Mouse (Mus musculus): ENCODE data around the gene Plppr2. TPM values are rescaled to one million over a fixed set of nuclear protein-coding genes. Genes with fewer than 3 reads are reported as not detected.

Gene Plppr2
- polyA plus RNA-seq, 1 experiment from 2014 or later: 2.3 TPM

DNA sequence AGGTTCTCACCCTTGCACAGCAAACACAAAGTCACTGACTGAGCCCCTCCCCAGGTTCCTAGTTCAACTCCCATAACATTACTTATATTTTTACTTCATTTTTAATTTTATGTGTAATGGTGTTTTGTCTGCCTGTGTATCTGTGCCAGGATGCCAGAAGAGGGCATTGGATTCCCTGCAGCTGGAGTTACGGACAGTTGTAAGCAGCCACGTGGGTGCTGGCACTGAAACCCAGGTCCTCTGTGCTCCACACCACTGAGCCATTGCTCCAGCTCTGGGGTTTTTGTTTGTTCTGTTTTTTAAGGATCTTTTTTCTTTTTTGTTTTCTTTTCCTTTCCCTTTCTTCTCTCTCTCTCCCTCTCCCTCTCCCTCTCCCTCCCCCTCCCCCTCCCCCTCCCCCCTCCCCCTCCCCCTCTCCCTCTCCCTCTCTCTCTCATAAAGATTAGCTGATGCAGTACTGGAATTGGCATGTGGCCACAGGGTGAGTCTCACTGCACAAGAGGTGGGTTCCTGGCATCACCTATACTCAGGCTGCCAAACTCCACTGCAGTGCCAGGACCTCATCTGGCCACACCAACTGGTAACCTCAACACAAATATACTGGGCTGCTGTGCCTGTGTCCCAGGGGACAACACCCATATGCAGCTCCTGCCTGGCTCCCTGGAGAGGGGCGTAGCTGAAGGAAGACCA is 59.5 kb downstream of the Plppr2 start:
- peaks cover 92% of the 10 kb centered on the region for H3K27me3 ChIP-seq (replicated peaks)
- ATAC-seq: no peak
- 67% methylated on average over 3 of the region's 3 CpGs for WGBS (ENCODE audit: insufficient replicate concordance)

More for the DNA sequence above, 59.5 kb downstream of the Plppr2 start:
- no peaks in the 10 kb centered on the region for H3K36me3 ChIP-seq
- no peak overlapping the region for H3K4me2 ChIP-seq
- no peak overlapping the region for H3K9ac ChIP-seq
- no peak overlapping the region for H3K27ac ChIP-seq
- peaks cover 6% of the 10 kb centered on the region; the same call in 1 of the 2 replicates for H3K9me3 ChIP-seq (replicated peaks)
- no peak overlapping the region for H3K4me3 ChIP-seq
- H3K4me1 ChIP-seq: 0 out of 2 replicates have a peak, but pooled peaks cover 1% of the 10 kb centered on the region

Other genes starting within 250 kb of the Plppr2 start
- gene Ldlr, start 213.6 kb upstream of the Plppr2 start, polyA plus RNA-seq (2016; fragmentation: Nextera tagmentation; extraction: Ambion mirVana): 31.1 and 32.9 TPM in 2 replicates
- 112 and 114 TPM in 2 replicates for gene Spc24, start 176.7 kb upstream of the Plppr2 start, polyA plus RNA-seq (2016; fragmentation: Nextera tagmentation; extraction: Ambion mirVana)
- gene Kank2, start 138.3 kb upstream of the Plppr2 start, polyA plus RNA-seq (2016; fragmentation: Nextera tagmentation; extraction: Ambion mirVana): 5.0 and 5.5 TPM in 2 replicates
- gene Angptl8, start 101.5 kb upstream of the Plppr2 start, polyA plus RNA-seq (2016; fragmentation: Nextera tagmentation; extraction: Ambion mirVana): 13.4 and 14.1 TPM in 2 replicates
- gene Dock6, start 84.4 kb upstream of the Plppr2 start, polyA plus RNA-seq (2016; fragmentation: Nextera tagmentation; extraction: Ambion mirVana): 8.4 and 8.7 TPM in 2 replicates
- gene Rab3d, start 18.8 kb upstream of the Plppr2 start, polyA plus RNA-seq (2016; fragmentation: Nextera tagmentation; extraction: Ambion mirVana): 6.5 TPM in 2 replicates
- 1.3 and 2.2 TPM in 2 replicates for gene Ccdc159, start 9.6 kb upstream of the Plppr2 start, polyA plus RNA-seq (2016; fragmentation: Nextera tagmentation; extraction: Ambion mirVana)
- 39.9 and 41.8 TPM in 2 replicates for gene Tmem205, start 9.5 kb upstream of the Plppr2 start, polyA plus RNA-seq (2016; fragmentation: Nextera tagmentation; extraction: Ambion mirVana)
- gene Swsap1, start 18.7 kb downstream of the Plppr2 start, polyA plus RNA-seq (2016; fragmentation: Nextera tagmentation; extraction: Ambion mirVana): 2.8 and 3.0 TPM in 2 replicates
- 155 and 158 TPM in 2 replicates for gene Epor, start 26.5 kb downstream of the Plppr2 start, polyA plus RNA-seq (2016; fragmentation: Nextera tagmentation; extraction: Ambion mirVana)
- 0.20 and 0.46 TPM in 2 replicates for gene Rgl3, start 52.4 kb downstream of the Plppr2 start, polyA plus RNA-seq (2016; fragmentation: Nextera tagmentation; extraction: Ambion mirVana)
- gene Ccdc151, start 65.6 kb downstream of the Plppr2 start, polyA plus RNA-seq (2016; fragmentation: Nextera tagmentation; extraction: Ambion mirVana): 0.12 TPM in 1 of 2 replicates, not detected in the other
- gene Prkcsh, start 65.8 kb downstream of the Plppr2 start, polyA plus RNA-seq (2016; fragmentation: Nextera tagmentation; extraction: Ambion mirVana): 65.0 and 68.5 TPM in 2 replicates
- 0.02 TPM in 1 of 2 replicates, not detected in the other for gene Elavl3, start 115.0 kb downstream of the Plppr2 start, polyA plus RNA-seq (2016; fragmentation: Nextera tagmentation; extraction: Ambion mirVana)
- not detected in 2 replicates for gene Gm49318, start 134.2 kb downstream of the Plppr2 start, polyA plus RNA-seq (2016; fragmentation: Nextera tagmentation; extraction: Ambion mirVana)
- 5.7 and 6.6 TPM in 2 replicates for gene Zfp653, start 134.3 kb downstream of the Plppr2 start, polyA plus RNA-seq (2016; fragmentation: Nextera tagmentation; extraction: Ambion mirVana)
- gene Ecsit, start 148.4 kb downstream of the Plppr2 start, polyA plus RNA-seq (2016; fragmentation: Nextera tagmentation; extraction: Ambion mirVana): 36.9 and 40.6 TPM in 2 replicates
- gene Cnn1, start 162.2 kb downstream of the Plppr2 start, polyA plus RNA-seq (2016; fragmentation: Nextera tagmentation; extraction: Ambion mirVana): 0.80 and 0.81 TPM in 2 replicates
- gene Elof1, start 180.1 kb downstream of the Plppr2 start, polyA plus RNA-seq (2016; fragmentation: Nextera tagmentation; extraction: Ambion mirVana): 103 and 113 TPM in 2 replicates
- 176 and 179 TPM in 2 replicates for gene Acp5, start 198.7 kb downstream of the Plppr2 start, polyA plus RNA-seq (2016; fragmentation: Nextera tagmentation; extraction: Ambion mirVana)
- gene Pigyl, start 219.8 kb downstream of the Plppr2 start, polyA plus RNA-seq (2016; fragmentation: Nextera tagmentation; extraction: Ambion mirVana): 41.1 and 46.3 TPM in 2 replicates